Mouse (Mus musculus): ENCODE data around the gene Ubac2. TPM values are rescaled to one million over a fixed set of nuclear protein-coding genes. Genes with fewer than 3 reads are reported as not detected.

The Ubac2 gene
- polyA plus RNA-seq, 1 experiment from 2014 or later = 51.1 TPM

Other genes with a start within 250 kb of the Ubac2 start
- 11.0 and 12.1 TPM in 2 replicates for gene Dock9, start 80.8 kb upstream of the Ubac2 start, polyA plus RNA-seq (2015; fragmentation: Nextera tagmentation; extraction: Ambion mirVana)
- 0.19 and 0.28 TPM in 2 replicates for gene Gpr18, start 37.2 kb downstream of the Ubac2 start, polyA plus RNA-seq (2015; fragmentation: Nextera tagmentation; extraction: Ambion mirVana)
- 0.73 and 1.1 TPM in 2 replicates for gene Gpr183, start 86.6 kb downstream of the Ubac2 start, polyA plus RNA-seq (2015; fragmentation: Nextera tagmentation; extraction: Ambion mirVana)
- gene Timm8a2, start 156.1 kb downstream of the Ubac2 start, polyA plus RNA-seq (2015; fragmentation: Nextera tagmentation; extraction: Ambion mirVana) = not detected in 2 replicates
- gene Tm9sf2, start 228.4 kb downstream of the Ubac2 start, polyA plus RNA-seq (2015; fragmentation: Nextera tagmentation; extraction: Ambion mirVana) = 108 and 115 TPM in 2 replicates

Measured in hindbrain, embryonic 15.5 days (tissue).